Mouse (Mus musculus) R1 (cell line): Measurements from ENCODE around the gene Itpr2.

Source experiments
- DNase-seq: peaks from one replicate; pipeline ENCODE4 v3.0.0-alpha.2; 2018; ENCODE audit warnings: low read depth, low spot score

Itpr2 gene

GRCm38 (mm10) chr6:146420718-146421117, 81.3 kb downstream of the Itpr2 start:
- no peak for DNase-seq

- DNase-seq: no peak
Measured at GRCm38 (mm10) chr6:146416461-146416860, 85.6 kb downstream of the Itpr2 start.

GRCm38 (mm10) chr6:146414094-146414493, 87.9 kb downstream of the Itpr2 start:
- DNase-seq: no peak

- DNase-seq: peak; percentile 69
Measured at GRCm38 (mm10) chr6:146411446-146412070, 90.5 kb downstream of the Itpr2 start.

GRCm38 (mm10) chr6:146410427-146410810, 91.6 kb downstream of the Itpr2 start:
- no peak for DNase-seq

- peak; percentile 77 for DNase-seq
Measured at GRCm38 (mm10) chr6:146409692-146410426, 92.2 kb downstream of the Itpr2 start.

- peak; percentile 77 for DNase-seq
Measured at GRCm38 (mm10) chr6:146405380-146405779, 96.6 kb downstream of the Itpr2 start.

GRCm38 (mm10) chr6:146404876-146405275, 97.1 kb downstream of the Itpr2 start:
- DNase-seq: no peak

- DNase-seq: no peak
Measured at GRCm38 (mm10) chr6:146404156-146404555, 97.9 kb downstream of the Itpr2 start.

GRCm38 (mm10) chr6:146402905-146403642, 98.9 kb downstream of the Itpr2 start:
- no peak for DNase-seq

GRCm38 (mm10) chr6:146397803-146398202, 104.2 kb downstream of the Itpr2 start:
- DNase-seq: no peak

- DNase-seq: no peak
Measured at GRCm38 (mm10) chr6:146396253-146396652, 105.8 kb downstream of the Itpr2 start.

- DNase-seq: no peak
Measured at GRCm38 (mm10) chr6:146395616-146396015, 106.4 kb downstream of the Itpr2 start.

GRCm38 (mm10) chr6:146392188-146392587, 109.8 kb downstream of the Itpr2 start:
- peak; percentile 35 for DNase-seq

- DNase-seq: no peak
Measured at GRCm38 (mm10) chr6:146390159-146390558, 111.9 kb downstream of the Itpr2 start.

- DNase-seq: no peak
Measured at GRCm38 (mm10) chr6:146388010-146388409, 114.0 kb downstream of the Itpr2 start.

GRCm38 (mm10) chr6:146387039-146387713, 114.8 kb downstream of the Itpr2 start:
- no peak for DNase-seq

- no peak for DNase-seq
Measured at GRCm38 (mm10) chr6:146379263-146379662, 122.8 kb downstream of the Itpr2 start.

GRCm38 (mm10) chr6:146371511-146371910, 130.5 kb downstream of the Itpr2 start:
- no peak for DNase-seq

GRCm38 (mm10) chr6:146366180-146366579, 135.8 kb downstream of the Itpr2 start:
- DNase-seq: no peak

GRCm38 (mm10) chr6:146357911-146358310, 144.1 kb downstream of the Itpr2 start:
- DNase-seq: no peak

- no peak for DNase-seq
Measured at GRCm38 (mm10) chr6:146352258-146352805, 149.7 kb downstream of the Itpr2 start.
